Mouse (Mus musculus) lung, embryonic 16.5 days (tissue): Measurements from ENCODE around the gene Tmem120a. TPM values are rescaled to one million over a fixed set of nuclear protein-coding genes. Genes with fewer than 3 reads are reported as not detected.

Experiments
- ATAC-seq: fragments of 200-750 bp; cut with Nextera tagmentation; 2 replicates; pipeline ENCODE4 v1.8.0; 2017; ENCODE audit warnings: low read depth, mild to moderate bottlenecking, moderate library complexity
- H3K27ac ChIP-seq: fragments of 300-500 bp; sonication (generic); 2 replicates; pipeline ENCODE4 v1.5.1; 2014; ENCODE audit warnings: mild to moderate bottlenecking, control low read depth, low read length
- H3K27me3 ChIP-seq: fragments of 300-500 bp; sonication (generic); 2 replicates; pipeline ENCODE4 v1.6.1; 2014; ENCODE audit warnings: low read depth, low read length, mixed read lengths; ENCODE audit not compliant: control insufficient read depth, insufficient read depth
- H3K36me3 ChIP-seq: fragments of 300-500 bp; sonication (generic); 2 replicates; pipeline ENCODE4 v1.6.1; 2014; ENCODE audit warnings: low read length; ENCODE audit not compliant: control insufficient read depth, insufficient read depth
- H3K4me1 ChIP-seq: fragments of 300-500 bp; sonication (generic); replicated peaks from 2 replicates; pipeline ENCODE4 v1.6.1; 2014; ENCODE audit warnings: low read length, mixed read lengths; ENCODE audit not compliant: control insufficient read depth, insufficient read depth
- H3K4me2 ChIP-seq: fragments of 300-500 bp; sonication (generic); 2 replicates; pipeline ENCODE4 v1.6.1; 2014; ENCODE audit warnings: low read depth, low read length, control low read depth
- H3K4me3 ChIP-seq: fragments of 300-500 bp; sonication (generic); 2 replicates; pipeline ENCODE4 v1.5.1; 2014; ENCODE audit warnings: mild to moderate bottlenecking, low read length, control low read depth
- H3K9ac ChIP-seq: fragments of 300-500 bp; sonication (generic); 2 replicates; pipeline ENCODE4 v1.6.1; 2014; ENCODE audit warnings: low read length, control low read depth
- H3K9me3 ChIP-seq: fragments of 300-500 bp; sonication (generic); 2 replicates; pipeline ENCODE4 v1.6.1; 2016; ENCODE audit warnings: low read length; ENCODE audit not compliant: control insufficient read depth
- WGBS: fragments of 180-500 bp; shearing (Covaris S2); extraction: QIAGEN DNeasy Blood & Tissue Kit; methylation state at CpG from one replicate; pipeline ENCODE4 v1.1.7; 2014; 5-methylcytosine and 5-hydroxymethylcytosine counted together
- polyA plus RNA-seq: library from polyadenylated mRNA; unstranded; fragments of >200 nt; fragmentation: Nextera tagmentation; extraction: Ambion mirVana; gene quantifications from 2 replicates; pipeline ENCODE4 v1.2.1, GENCODE M21; 2015

Gene Tmem120a
- polyA plus RNA-seq, 1 experiment from 2014 or later = 37.9 TPM

DNA sequence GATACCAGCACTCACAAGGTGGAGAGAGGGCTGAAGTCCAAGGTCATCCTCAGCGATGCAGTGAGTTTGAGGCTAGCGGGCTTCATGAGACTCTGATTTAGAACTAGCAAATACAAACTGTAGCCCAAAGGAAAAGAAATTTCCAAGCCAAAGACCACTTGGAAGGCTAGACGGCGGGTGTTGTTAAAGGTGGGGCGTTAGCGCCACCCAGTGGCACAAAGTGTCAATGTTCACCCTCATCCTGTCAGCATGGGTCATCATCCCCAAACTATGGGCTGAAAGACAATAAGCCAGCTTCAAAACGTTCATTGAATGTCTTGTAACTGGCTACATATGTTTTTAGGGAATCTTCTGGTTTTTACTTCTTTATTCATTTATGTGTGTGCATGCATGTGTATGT lies 19.3 kb upstream of the Tmem120a start:
- H3K4me3 ChIP-seq = no peak overlapping the region
- no peak overlapping the region for H3K4me2 ChIP-seq
- 3% methylated on average over 7 of the region's 7 CpGs for WGBS
- ATAC-seq = no peak
- H3K4me1 ChIP-seq = no peaks in the 10 kb centered on the region
- H3K9me3 ChIP-seq = no peaks in the 10 kb centered on the region
- H3K9ac ChIP-seq = no peak overlapping the region
- H3K36me3 ChIP-seq = no peaks in the 10 kb centered on the region
- H3K27me3 ChIP-seq = no peaks in the 10 kb centered on the region
- no peak overlapping the region for H3K27ac ChIP-seq

DNA sequence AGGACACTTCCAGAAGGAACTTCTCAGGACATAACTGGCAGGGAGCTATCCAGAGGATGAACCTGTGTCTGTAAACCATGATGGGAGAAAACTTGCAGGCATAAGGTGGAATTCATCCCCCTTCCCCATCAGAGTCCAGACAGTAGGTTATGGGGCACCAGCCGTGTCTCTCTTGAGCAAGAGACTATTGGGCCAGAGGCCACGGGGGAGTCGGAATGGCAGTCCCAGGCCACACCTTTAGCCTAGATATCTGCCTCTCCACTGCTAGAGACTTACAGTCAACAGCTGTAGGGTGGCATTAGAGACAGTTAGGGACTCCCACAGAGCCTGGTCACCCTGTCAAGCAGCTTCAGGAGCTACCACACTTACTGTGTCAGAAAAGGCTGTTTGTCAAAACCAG lies 17.6 kb upstream of the Tmem120a start:
- H3K4me2 ChIP-seq = no peak overlapping the region
- WGBS = 55% methylated on average over 3 of the region's 3 CpGs
- ATAC-seq = no peak
- no peaks in the 10 kb centered on the region for H3K9me3 ChIP-seq
- no peaks in the 10 kb centered on the region for H3K36me3 ChIP-seq
- H3K4me1 ChIP-seq = no peaks in the 10 kb centered on the region
- H3K27me3 ChIP-seq = no peaks in the 10 kb centered on the region
- no peak overlapping the region for H3K4me3 ChIP-seq
- H3K9ac ChIP-seq = no peak overlapping the region
- no peak overlapping the region for H3K27ac ChIP-seq

DNA sequence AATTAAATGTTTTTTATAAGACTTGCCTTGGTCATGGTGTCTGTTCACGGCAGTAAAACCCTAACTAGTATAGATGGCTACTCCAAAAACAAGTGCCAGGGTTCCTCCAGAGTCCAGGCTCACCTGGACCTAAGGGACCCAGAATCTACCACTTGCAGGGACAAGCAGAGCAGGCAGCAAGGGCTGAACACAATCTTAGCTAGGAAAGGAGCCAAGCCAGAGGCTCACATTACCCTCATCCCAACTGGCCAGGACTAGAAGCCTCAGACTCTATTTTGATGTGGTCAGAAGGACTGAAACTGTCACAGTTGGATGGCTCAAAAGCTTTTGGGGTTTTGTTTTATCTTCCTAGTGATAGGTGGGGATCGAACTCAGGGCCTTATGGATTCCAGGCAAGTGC lies 7.3 kb upstream of the Tmem120a start:
- no peak overlapping the region for H3K4me3 ChIP-seq
- H3K4me1 ChIP-seq = no peaks in the 10 kb centered on the region
- H3K9ac ChIP-seq = no peak overlapping the region
- H3K36me3 ChIP-seq = no peaks in the 10 kb centered on the region
- no peak overlapping the region for H3K27ac ChIP-seq
- no peaks in the 10 kb centered on the region for H3K27me3 ChIP-seq
- H3K9me3 ChIP-seq = peaks cover 2% of the 10 kb centered on the region; the same call in 1 of the 2 replicates
- WGBS = 61% methylated on average over 2 of the region's 2 CpGs
- H3K4me2 ChIP-seq = no peak overlapping the region
- ATAC-seq = no peak

DNA sequence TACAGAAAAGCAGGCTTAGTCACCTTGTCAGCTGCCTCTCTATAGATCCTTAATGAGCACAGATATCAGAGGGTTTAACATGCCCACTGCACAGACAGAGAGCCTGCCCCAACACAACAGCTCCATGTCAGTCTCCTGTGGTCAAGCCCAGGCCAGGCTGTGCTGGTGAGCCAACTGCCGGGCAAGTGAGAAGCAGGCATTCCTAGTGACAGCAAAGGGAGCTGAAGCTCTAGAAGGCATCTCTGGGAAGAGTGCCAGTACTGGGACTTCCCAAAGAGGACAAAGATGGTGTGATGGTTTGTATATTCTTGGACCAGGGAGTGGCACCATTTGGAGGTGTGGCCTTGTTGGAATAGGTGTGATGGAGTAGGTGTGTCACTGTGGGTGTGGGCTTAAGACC lies 6.8 kb upstream of the Tmem120a start:
- H3K9me3 ChIP-seq = peaks cover 2% of the 10 kb centered on the region; the same call in 1 of the 2 replicates
- no peak overlapping the region for H3K9ac ChIP-seq
- no peaks in the 10 kb centered on the region for H3K4me1 ChIP-seq
- no peak for ATAC-seq
- no peak overlapping the region for H3K4me2 ChIP-seq
- no peak overlapping the region for H3K27ac ChIP-seq
- H3K4me3 ChIP-seq = no peak overlapping the region
- H3K36me3 ChIP-seq = no peaks in the 10 kb centered on the region
- no peaks in the 10 kb centered on the region for H3K27me3 ChIP-seq
- WGBS = 78% methylated on average over 1 of the region's 1 CpGs

DNA sequence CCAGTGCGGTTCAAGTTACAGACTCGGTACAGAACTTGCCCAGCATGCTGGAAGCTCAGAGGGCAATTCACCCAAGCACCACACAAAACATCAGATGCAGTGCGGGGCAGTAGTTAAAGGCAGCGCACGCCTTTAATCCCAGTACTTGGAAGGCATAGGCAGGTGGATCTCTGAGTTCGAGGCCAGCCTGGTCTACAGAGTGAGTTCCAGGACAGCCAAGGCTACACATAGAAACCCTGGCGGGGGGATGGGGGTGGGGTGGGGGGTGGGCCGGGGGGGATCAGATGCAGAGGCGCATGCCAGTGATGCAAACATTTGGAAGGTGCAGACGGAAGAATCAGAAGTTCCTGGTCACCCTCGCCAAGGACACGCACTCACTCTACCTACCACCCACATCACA lies 494 bp upstream of the Tmem120a start:
- Histone ChIP-seq H3K27ac (peak overlapping the region; percentile 43; the same call in 1 of the 2 replicates), H3K4me1 (peaks cover 6% of the 10 kb centered on the region), H3K9me3 (no peaks in the 10 kb centered on the region), H3K36me3 (no peaks in the 10 kb centered on the region; the same call in 1 of the 2 replicates), H3K9ac (peak overlapping the region; percentile 55), H3K27me3 (no peaks in the 10 kb centered on the region), H3K4me3 (peak overlapping the region; percentile 92), H3K4me2 (peak overlapping the region; percentile 91)
- WGBS = 20% methylated on average over 12 of the region's 12 CpGs
- no peak for ATAC-seq

DNA sequence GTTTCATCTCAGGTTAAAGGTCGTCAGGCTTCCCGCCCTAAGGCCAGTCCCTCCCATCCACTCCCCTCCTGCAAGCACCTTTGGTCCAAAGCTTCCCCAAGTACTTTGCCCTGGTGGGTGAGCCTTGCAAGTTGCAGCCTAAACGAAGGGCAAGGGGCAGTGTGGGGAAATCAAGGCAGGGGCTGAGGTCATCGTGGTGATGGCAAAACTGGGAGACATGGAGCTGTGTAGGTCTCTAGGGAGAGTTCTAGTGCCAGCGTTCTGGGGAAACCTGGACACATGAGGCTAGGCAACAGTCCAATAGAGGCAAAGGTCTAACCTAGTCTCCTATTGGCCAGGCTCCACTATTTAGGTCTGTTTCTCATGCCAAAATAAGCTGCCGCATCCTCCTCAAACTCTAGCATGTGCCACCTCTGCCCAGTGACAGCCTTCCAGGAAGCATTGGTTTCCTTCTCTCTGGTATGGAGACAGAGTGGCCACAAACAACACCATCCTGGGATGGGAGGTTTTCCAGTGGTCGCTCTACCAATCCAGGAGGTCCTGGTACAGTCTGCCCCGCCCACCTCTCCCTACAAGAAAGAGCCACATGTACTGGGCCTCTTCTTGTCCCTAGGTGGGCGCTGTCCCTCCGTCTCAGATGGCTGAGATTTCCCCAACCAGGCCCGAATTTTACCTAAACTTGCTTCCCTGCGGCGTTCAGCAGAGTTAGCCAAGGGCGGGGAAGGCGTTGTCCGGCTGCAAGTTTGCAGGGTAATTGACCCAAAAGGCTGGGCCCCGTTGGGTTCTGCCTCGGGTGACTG lies 1.1 kb downstream of the Tmem120a start:
- WGBS = 20% methylated on average over 18 of the region's 18 CpGs
- H3K27ac ChIP-seq = no peak overlapping the region
- peak; percentile 54 for ATAC-seq
- H3K27me3 ChIP-seq = no peaks in the 10 kb centered on the region
- H3K4me3 ChIP-seq = peak overlapping the region; percentile 92
- H3K9ac ChIP-seq = peak overlapping the region; percentile 84
- H3K36me3 ChIP-seq = no peaks in the 10 kb centered on the region; the same call in 1 of the 2 replicates
- H3K4me2 ChIP-seq = peak overlapping the region; percentile 91
- peaks cover 6% of the 10 kb centered on the region for H3K4me1 ChIP-seq
- no peaks in the 10 kb centered on the region for H3K9me3 ChIP-seq

DNA sequence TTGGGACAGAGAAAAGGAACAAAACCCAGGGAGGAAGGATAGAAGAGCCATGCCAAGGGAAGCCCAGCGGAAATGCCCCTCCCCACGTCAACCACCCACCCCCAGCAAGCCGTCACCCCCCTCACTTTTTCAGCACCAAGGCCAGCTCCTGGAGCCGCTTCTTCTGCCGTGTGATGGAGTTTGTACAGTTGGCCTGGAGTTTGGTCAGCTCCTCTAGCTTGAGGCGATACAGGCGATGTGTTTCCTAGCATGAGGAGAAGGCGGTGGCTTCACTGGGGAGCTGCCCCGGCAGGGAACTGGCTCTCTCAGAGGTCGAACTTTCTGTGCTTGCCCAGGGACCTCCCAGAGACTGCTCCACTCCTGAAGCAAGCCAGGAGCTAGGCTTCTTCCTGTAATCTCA lies 2.1 kb downstream of the Tmem120a start:
- Histone ChIP-seq H3K36me3 (no peaks in the 10 kb centered on the region; the same call in 1 of the 2 replicates), H3K27ac (no peak overlapping the region), H3K4me1 (peaks cover 6% of the 10 kb centered on the region), H3K9ac (no peak overlapping the region), H3K9me3 (no peaks in the 10 kb centered on the region), H3K4me3 (no peak overlapping the region), H3K27me3 (no peaks in the 10 kb centered on the region), H3K4me2 (no peak overlapping the region)
- no peak for ATAC-seq
- 53% methylated on average over 10 of the region's 10 CpGs for WGBS

DNA sequence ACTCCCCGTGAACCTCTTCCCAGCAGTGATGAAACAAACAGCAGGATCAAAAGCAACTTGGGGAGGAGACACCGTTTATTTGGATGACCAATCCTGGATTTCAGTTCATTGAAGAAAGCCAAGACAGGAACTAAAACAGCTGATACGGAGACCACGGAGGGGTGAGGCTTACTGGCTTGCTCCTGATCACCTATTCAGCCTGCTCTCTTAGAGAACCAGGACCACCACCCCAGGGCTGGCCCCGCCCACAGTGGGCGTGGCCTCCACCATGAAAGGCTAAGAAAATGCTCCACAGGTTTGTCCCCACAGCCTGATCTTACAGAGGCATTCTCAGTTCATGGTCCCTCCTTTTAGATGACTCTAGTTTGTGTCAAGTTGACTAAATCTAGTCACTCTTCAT lies 6.0 kb downstream of the Tmem120a start:
- H3K4me3 ChIP-seq = no peak overlapping the region
- peaks cover 4% of the 10 kb centered on the region for H3K4me1 ChIP-seq
- no peaks in the 10 kb centered on the region for H3K27me3 ChIP-seq
- H3K27ac ChIP-seq = no peak overlapping the region
- no peak for ATAC-seq
- H3K9me3 ChIP-seq = no peaks in the 10 kb centered on the region
- H3K4me2 ChIP-seq = no peak overlapping the region
- WGBS = 19% methylated on average over 6 of the region's 6 CpGs
- H3K9ac ChIP-seq = no peak overlapping the region
- peaks cover 33% of the 10 kb centered on the region for H3K36me3 ChIP-seq

DNA sequence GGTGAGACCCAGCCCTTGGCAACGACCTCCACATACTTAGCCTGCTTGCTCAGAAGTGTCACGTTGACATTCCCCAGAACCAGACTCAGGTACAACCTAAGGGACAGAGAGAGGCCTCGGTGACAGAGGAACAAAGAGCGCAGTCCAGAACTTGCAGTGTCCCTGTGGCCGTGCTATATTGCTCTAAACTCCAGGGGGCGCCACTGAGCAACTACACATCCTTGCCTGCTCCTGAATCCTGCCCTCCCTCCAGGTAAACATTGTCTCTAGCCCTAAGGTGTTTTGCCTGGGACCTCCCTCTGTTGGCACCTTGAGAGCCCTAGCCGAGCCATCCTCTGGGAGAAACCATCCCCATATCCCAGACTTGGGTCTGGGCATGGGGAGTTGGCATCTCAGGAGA lies 7.1 kb downstream of the Tmem120a start:
- peaks cover 42% of the 10 kb centered on the region for H3K36me3 ChIP-seq
- no peak overlapping the region for H3K4me2 ChIP-seq
- H3K4me1 ChIP-seq = no peaks in the 10 kb centered on the region
- no peak overlapping the region for H3K4me3 ChIP-seq
- H3K9ac ChIP-seq = no peak overlapping the region
- no peaks in the 10 kb centered on the region for H3K27me3 ChIP-seq
- H3K9me3 ChIP-seq = no peaks in the 10 kb centered on the region
- no peak for ATAC-seq
- no peak overlapping the region for H3K27ac ChIP-seq
- WGBS = 74% methylated on average over 7 of the region's 7 CpGs
